Mouse (Mus musculus): Measurements from ENCODE around the gene 4833439L19Rik. TPM values are rescaled to one million over a fixed set of nuclear protein-coding genes. Genes with fewer than 3 reads are reported as not detected.

The 4833439L19Rik gene
- polyA plus RNA-seq, 1 experiment from 2014 or later = 272 TPM

- Histone ChIP-seq H3K9me3 (replicated peaks; ENCODE audit: control insufficient read depth, low read length, poor library complexity, severe bottlenecking) (no peaks in the 10 kb centered on the region), H3K27ac (ENCODE audit: low read length) (peak within 1 kb of the TSS; percentile 93), H3K36me3 (ENCODE audit: control insufficient read depth, insufficient read depth, low read length) (peaks cover under 1% of the 10 kb centered on the region), H3K4me3 (ENCODE audit: low read depth, low read length) (peak within 1 kb of the TSS; percentile 85), H3K4me2 (ENCODE audit: low read length) (peak within 1 kb of the TSS; percentile 66), H3K27me3 (ENCODE audit: control insufficient read depth, insufficient read depth, low read depth, low read length) (no peaks in the 10 kb centered on the region), H3K4me1 (ENCODE audit: control insufficient read depth, insufficient read depth, low read length) (peaks cover 22% of the 10 kb centered on the region), H3K9ac (ENCODE audit: low read depth, low read length) (peak within 1 kb of the TSS; percentile 92)
- under 1% methylated on average over 51 of the region's 51 CpGs for WGBS
- ATAC-seq = peak; percentile 97
These were observed 25.0 kb upstream of the 4833439L19Rik start, which contains the start of the genes Nop16 and Higd2a for GRCm38 (mm10) chr13:54589996-54590951. TSS of gene Nop16 (minus strand) at chr13:54590090. TSS of gene Higd2a (plus strand) at chr13:54590207.

GRCm38 (mm10) chr13:54589414-54589995 is 24.3 kb upstream of the 4833439L19Rik start:
- Histone ChIP-seq H3K27me3 (ENCODE audit: control insufficient read depth, insufficient read depth, low read depth, low read length) (no peaks in the 10 kb centered on the region), H3K4me3 (ENCODE audit: low read depth, low read length) (peak overlapping the region; percentile 85), H3K4me1 (ENCODE audit: control insufficient read depth, insufficient read depth, low read length) (peaks cover 22% of the 10 kb centered on the region), H3K9ac (ENCODE audit: low read depth, low read length) (peak overlapping the region; percentile 64), H3K9me3 (replicated peaks; ENCODE audit: control insufficient read depth, low read length, poor library complexity, severe bottlenecking) (no peaks in the 10 kb centered on the region), H3K4me2 (ENCODE audit: low read length) (peak overlapping the region; percentile 58), H3K36me3 (ENCODE audit: control insufficient read depth, insufficient read depth, low read length) (peaks cover 5% of the 10 kb centered on the region; the same call in 1 of the 2 replicates), H3K27ac (ENCODE audit: low read length) (0 out of 2 replicates have a peak overlapping the region, but pooled peaks have one; percentile 15)
- ATAC-seq = peak; percentile 49
- 2% methylated on average over 24 of the region's 24 CpGs for WGBS

- H3K36me3 ChIP-seq (ENCODE audit: control insufficient read depth, insufficient read depth, low read length) = peaks cover 23% of the 10 kb centered on the region
- no peaks in the 10 kb centered on the region for H3K27me3 ChIP-seq (ENCODE audit: control insufficient read depth, insufficient read depth, low read depth, low read length)
- H3K4me1 ChIP-seq (ENCODE audit: control insufficient read depth, insufficient read depth, low read length) = peaks cover 10% of the 10 kb centered on the region
- no peak overlapping the region for H3K27ac ChIP-seq (ENCODE audit: low read length)
- H3K9ac ChIP-seq (ENCODE audit: low read depth, low read length) = no peak overlapping the region
- no peak overlapping the region for H3K4me3 ChIP-seq (ENCODE audit: low read depth, low read length)
- no peak overlapping the region for H3K4me2 ChIP-seq (ENCODE audit: low read length)
- no peaks in the 10 kb centered on the region for H3K9me3 ChIP-seq (replicated peaks; ENCODE audit: control insufficient read depth, low read length, poor library complexity, severe bottlenecking)
- WGBS = 94% methylated on average over 11 of the region's 11 CpGs
- no peak for ATAC-seq
These were observed 20.6 kb upstream of the 4833439L19Rik start for GRCm38 (mm10) chr13:54585831-54586230.

GRCm38 (mm10) chr13:54582860-54583259 is 17.6 kb upstream of the 4833439L19Rik start:
- Histone ChIP-seq H3K36me3 (ENCODE audit: control insufficient read depth, insufficient read depth, low read length) (peaks cover 29% of the 10 kb centered on the region), H3K4me3 (ENCODE audit: low read depth, low read length) (no peak overlapping the region), H3K27me3 (ENCODE audit: control insufficient read depth, insufficient read depth, low read depth, low read length) (no peaks in the 10 kb centered on the region), H3K9ac (ENCODE audit: low read depth, low read length) (no peak overlapping the region), H3K27ac (ENCODE audit: low read length) (no peak overlapping the region), H3K9me3 (replicated peaks; ENCODE audit: control insufficient read depth, low read length, poor library complexity, severe bottlenecking) (no peaks in the 10 kb centered on the region), H3K4me2 (ENCODE audit: low read length) (no peak overlapping the region), H3K4me1 (ENCODE audit: control insufficient read depth, insufficient read depth, low read length) (no peaks in the 10 kb centered on the region)
- ATAC-seq = no peak
- 92% methylated on average over 5 of the region's 5 CpGs for WGBS

GRCm38 (mm10) chr13:54582126-54582525 is 16.9 kb upstream of the 4833439L19Rik start:
- Histone ChIP-seq H3K4me2 (ENCODE audit: low read length) (no peak overlapping the region), H3K4me1 (ENCODE audit: control insufficient read depth, insufficient read depth, low read length) (no peaks in the 10 kb centered on the region), H3K27ac (ENCODE audit: low read length) (no peak overlapping the region), H3K27me3 (ENCODE audit: control insufficient read depth, insufficient read depth, low read depth, low read length) (no peaks in the 10 kb centered on the region), H3K9me3 (replicated peaks; ENCODE audit: control insufficient read depth, low read length, poor library complexity, severe bottlenecking) (no peaks in the 10 kb centered on the region), H3K36me3 (ENCODE audit: control insufficient read depth, insufficient read depth, low read length) (peaks cover 31% of the 10 kb centered on the region), H3K4me3 (ENCODE audit: low read depth, low read length) (no peak overlapping the region), H3K9ac (ENCODE audit: low read depth, low read length) (no peak overlapping the region)
- WGBS = 68% methylated on average over 10 of the region's 10 CpGs
- no peak for ATAC-seq

DNA sequence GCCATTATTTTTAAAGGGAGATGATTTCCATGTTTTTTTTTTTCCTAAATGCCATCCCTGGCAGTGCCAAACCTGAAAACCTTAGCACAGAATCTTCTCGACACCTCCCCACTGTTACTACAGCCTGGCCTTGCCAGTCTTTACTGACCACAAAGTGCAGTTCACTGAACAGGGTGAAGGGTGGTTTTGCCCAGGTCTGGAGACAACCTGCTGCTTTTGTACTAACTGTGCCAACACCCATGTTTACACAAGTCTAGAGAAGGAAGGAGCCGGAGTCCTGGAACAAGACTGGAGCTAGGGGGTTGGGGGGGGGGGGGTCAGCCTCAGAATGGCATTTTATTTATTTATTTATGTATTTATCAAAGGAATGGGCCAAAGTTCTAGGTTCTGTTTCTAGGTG is 16.1 kb upstream of the 4833439L19Rik start:
- WGBS = 78% methylated on average over 2 of the region's 2 CpGs
- H3K27ac ChIP-seq (ENCODE audit: low read length) = no peak overlapping the region
- no peaks in the 10 kb centered on the region for H3K27me3 ChIP-seq (ENCODE audit: control insufficient read depth, insufficient read depth, low read depth, low read length)
- ATAC-seq = no peak
- peaks cover 6% of the 10 kb centered on the region for H3K4me1 ChIP-seq (ENCODE audit: control insufficient read depth, insufficient read depth, low read length)
- no peaks in the 10 kb centered on the region for H3K9me3 ChIP-seq (replicated peaks; ENCODE audit: control insufficient read depth, low read length, poor library complexity, severe bottlenecking)
- peaks cover 31% of the 10 kb centered on the region for H3K36me3 ChIP-seq (ENCODE audit: control insufficient read depth, insufficient read depth, low read length)
- no peak overlapping the region for H3K4me3 ChIP-seq (ENCODE audit: low read depth, low read length)
- H3K4me2 ChIP-seq (ENCODE audit: low read length) = no peak overlapping the region
- H3K9ac ChIP-seq (ENCODE audit: low read depth, low read length) = no peak overlapping the region

GRCm38 (mm10) chr13:54577652-54578507 is 12.6 kb upstream of the 4833439L19Rik start:
- Histone ChIP-seq H3K9ac (ENCODE audit: low read depth, low read length) (no peak overlapping the region), H3K4me1 (ENCODE audit: control insufficient read depth, insufficient read depth, low read length) (peaks cover 19% of the 10 kb centered on the region), H3K4me2 (ENCODE audit: low read length) (no peak overlapping the region; the same call in 1 of the 2 replicates), H3K9me3 (replicated peaks; ENCODE audit: control insufficient read depth, low read length, poor library complexity, severe bottlenecking) (no peaks in the 10 kb centered on the region), H3K4me3 (ENCODE audit: low read depth, low read length) (no peak overlapping the region), H3K36me3 (ENCODE audit: control insufficient read depth, insufficient read depth, low read length) (peaks cover 21% of the 10 kb centered on the region), H3K27me3 (ENCODE audit: control insufficient read depth, insufficient read depth, low read depth, low read length) (0 out of 2 replicates have a peak, but pooled peaks cover 4% of the 10 kb centered on the region), H3K27ac (ENCODE audit: low read length) (no peak overlapping the region)
- WGBS = 82% methylated on average over 21 of the region's 21 CpGs
- ATAC-seq = no peak

DNA sequence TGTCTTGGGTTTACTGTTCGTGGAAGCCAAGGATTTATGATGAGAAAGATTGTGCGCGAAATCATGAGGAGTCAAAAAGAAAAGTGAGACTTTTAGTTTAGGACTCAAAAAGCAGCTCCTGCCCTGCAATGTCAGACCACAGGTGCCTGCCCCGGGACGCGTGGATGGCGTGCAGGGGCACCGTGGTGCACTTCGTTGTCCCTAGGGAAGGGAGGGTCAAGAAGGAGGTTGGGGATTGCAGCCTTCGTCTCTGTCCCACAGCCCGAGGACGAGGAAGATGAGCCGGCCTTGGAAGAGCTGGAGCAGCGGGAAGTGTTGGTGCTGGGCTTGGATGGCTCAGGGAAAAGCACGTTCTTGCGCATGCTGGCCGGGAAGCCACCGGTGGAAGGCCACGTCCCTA is 10.3 kb upstream of the 4833439L19Rik start:
- Histone ChIP-seq H3K4me2 (ENCODE audit: low read length) (peak overlapping the region; percentile 85), H3K36me3 (ENCODE audit: control insufficient read depth, insufficient read depth, low read length) (peaks cover 7% of the 10 kb centered on the region), H3K27me3 (ENCODE audit: control insufficient read depth, insufficient read depth, low read depth, low read length) (0 out of 2 replicates have a peak, but pooled peaks cover 4% of the 10 kb centered on the region), H3K27ac (ENCODE audit: low read length) (peak overlapping the region; percentile 78), H3K9me3 (replicated peaks; ENCODE audit: control insufficient read depth, low read length, poor library complexity, severe bottlenecking) (no peaks in the 10 kb centered on the region), H3K4me3 (ENCODE audit: low read depth, low read length) (peak overlapping the region; percentile 81), H3K4me1 (ENCODE audit: control insufficient read depth, insufficient read depth, low read length) (peaks cover 19% of the 10 kb centered on the region), H3K9ac (ENCODE audit: low read depth, low read length) (peak overlapping the region; percentile 93)
- WGBS = 2% methylated on average over 19 of the region's 19 CpGs
- ATAC-seq = no peak; the same call in 1 of the 2 replicates

Measured in midbrain, embryonic 16.5 days (tissue).